Mouse (Mus musculus) gastrocnemius, adult 2 months (tissue): ENCODE data around the gene Wwox. TPM values are rescaled to one million over a fixed set of nuclear protein-coding genes. Genes with fewer than 3 reads are reported as not detected.

Source experiments
- DNase-seq: peaks from one replicate; pipeline ENCODE4 v3.0.0; 2022
- H3K27ac ChIP-seq: fragments of 200-600 bp; 2 replicates; pipeline ENCODE4 v1.8.1; 2022; ENCODE audit warnings: mild to moderate bottlenecking
- H3K4me3 ChIP-seq: fragments of 200-600 bp; 2 replicates; pipeline ENCODE4 v1.8.1; 2022; ENCODE audit warnings: mild to moderate bottlenecking, moderate library complexity
- CTCF ChIP-seq: fragments of 200-600 bp; IDR thresholded peaks from 2 replicates; pipeline ENCODE4 v1.8.1; 2022; ENCODE audit warnings: antibody characterized with exemption, mild to moderate bottlenecking, moderate library complexity
- intact Hi-C: fragments of 180-260 bp; cut with DNase I; formaldehyde crosslinking; loops from one replicate; pipeline ENCODE4 v1.15.1; 2025
- total RNA-seq, 2 experiments: library from RNA; stranded (reverse); gene quantifications; 2 replicates each; pipeline ENCODE4 v1.2.3; 2021

Gene Wwox
- total RNA-seq, 2 experiments from 2014 or later: 5.9 to 9.0 TPM

GRCm38 (mm10) chr8:114631087-114631486, 191.6 kb downstream of the Wwox start:
- no peak for TF ChIP-seq CTCF
- no peak overlapping the region for H3K4me3 ChIP-seq
- intact Hi-C loops: no loop called here
- no peak overlapping the region for H3K27ac ChIP-seq
- DNase-seq: no peak

GRCm38 (mm10) chr8:114634151-114634550, 194.7 kb downstream of the Wwox start:
- TF ChIP-seq CTCF: no peak
- Histone ChIP-seq H3K27ac (no peak overlapping the region), H3K4me3 (no peak overlapping the region)
- intact Hi-C loops: no loop called here
- no peak for DNase-seq

- Histone ChIP-seq H3K4me3 (no peak overlapping the region), H3K27ac (no peak overlapping the region)
- intact Hi-C loops: no loop called here
- DNase-seq: no peak
- no peak for TF ChIP-seq CTCF
Measured at GRCm38 (mm10) chr8:114634669-114635410, 195.4 kb downstream of the Wwox start.

GRCm38 (mm10) chr8:114636376-114636775, 196.9 kb downstream of the Wwox start:
- DNase-seq: no peak
- Histone ChIP-seq H3K27ac (no peak overlapping the region), H3K4me3 (no peak overlapping the region)
- intact Hi-C loops: no loop called here
- no peak for TF ChIP-seq CTCF

GRCm38 (mm10) chr8:114641809-114642208, 202.4 kb downstream of the Wwox start:
- intact Hi-C loops: no loop called here
- no peak for TF ChIP-seq CTCF
- Histone ChIP-seq H3K27ac (no peak overlapping the region), H3K4me3 (peak overlapping the region; percentile 39)
- no peak for DNase-seq

- DNase-seq: no peak
- TF ChIP-seq CTCF: no peak
- intact Hi-C loops: no loop called here
Measured at GRCm38 (mm10) chr8:114650789-114651188, 211.3 kb downstream of the Wwox start.

GRCm38 (mm10) chr8:114657789-114658188, 218.3 kb downstream of the Wwox start:
- intact Hi-C loops: no loop called here
- no peak for DNase-seq
- Histone ChIP-seq H3K4me3 (no peak overlapping the region), H3K27ac (no peak overlapping the region)
- TF ChIP-seq CTCF: no peak

More at GRCm38 (mm10) chr8:114650789-114651188, 211.3 kb downstream of the Wwox start:
- Histone ChIP-seq H3K27ac (no peak overlapping the region), H3K4me3 (no peak overlapping the region)

GRCm38 (mm10) chr8:114658475-114658874, 219.0 kb downstream of the Wwox start:
- intact Hi-C loops: no loop called here
- TF ChIP-seq CTCF: no peak
- Histone ChIP-seq H3K4me3 (no peak overlapping the region), H3K27ac (no peak overlapping the region)
- no peak for DNase-seq

- TF ChIP-seq CTCF: no peak
- DNase-seq: no peak
- H3K4me3 ChIP-seq: no peak overlapping the region
- intact Hi-C loops: no loop called here
- no peak overlapping the region for H3K27ac ChIP-seq
Measured at GRCm38 (mm10) chr8:114663053-114663452, 223.6 kb downstream of the Wwox start.

- Histone ChIP-seq H3K27ac (no peak overlapping the region), H3K4me3 (no peak overlapping the region)
- no peak for TF ChIP-seq CTCF
- DNase-seq: no peak
- intact Hi-C loops: no loop called here
Measured at GRCm38 (mm10) chr8:114665521-114665920, 226.1 kb downstream of the Wwox start.

GRCm38 (mm10) chr8:114670801-114671200, 231.3 kb downstream of the Wwox start:
- intact Hi-C loops: no loop called here
- DNase-seq: no peak
- peak overlapping the region; percentile 69 for H3K27ac ChIP-seq
- TF ChIP-seq CTCF: no peak
- no peak overlapping the region; the same call in 1 of the 2 replicates for H3K4me3 ChIP-seq

GRCm38 (mm10) chr8:114671237-114671674, 231.8 kb downstream of the Wwox start:
- Histone ChIP-seq H3K4me3 (peak overlapping the region; percentile 16), H3K27ac (peak overlapping the region; percentile 69)
- peak; percentile 41 for DNase-seq
- intact Hi-C loops: no loop called here
- TF ChIP-seq CTCF: no peak

- Histone ChIP-seq H3K27ac (no peak overlapping the region), H3K4me3 (no peak overlapping the region)
- intact Hi-C loops: no loop called here
- no peak for TF ChIP-seq CTCF
- DNase-seq: no peak
Measured at GRCm38 (mm10) chr8:114673416-114673815, 234.0 kb downstream of the Wwox start.

GRCm38 (mm10) chr8:114675151-114675550, 235.7 kb downstream of the Wwox start:
- DNase-seq: peak; percentile 26
- intact Hi-C loops: no loop called here
- H3K4me3 ChIP-seq: no peak overlapping the region
- no peak for TF ChIP-seq CTCF
- 0 out of 2 replicates have a peak overlapping the region, but pooled peaks have one; percentile 48 for H3K27ac ChIP-seq
